Mouse (Mus musculus): Measurements from ENCODE around the gene Pheta2.
"Not testable (repeated sequence)": the region's sequence is repeated elsewhere in the genome, so short reads cannot be mapped to it uniquely, and the experiment has no call there.

Gene Pheta2

GRCm38 (mm10) chr15:82368146-82368545 is 29.4 kb downstream of the Pheta2 start:
- no peak for DNase-seq (ENCODE audit: extremely low spot score, low read depth, low spot score)

GRCm38 (mm10) chr15:82368851-82369250 is 30.1 kb downstream of the Pheta2 start:
- no peak for DNase-seq (ENCODE audit: extremely low spot score, low read depth, low spot score)

DNA sequence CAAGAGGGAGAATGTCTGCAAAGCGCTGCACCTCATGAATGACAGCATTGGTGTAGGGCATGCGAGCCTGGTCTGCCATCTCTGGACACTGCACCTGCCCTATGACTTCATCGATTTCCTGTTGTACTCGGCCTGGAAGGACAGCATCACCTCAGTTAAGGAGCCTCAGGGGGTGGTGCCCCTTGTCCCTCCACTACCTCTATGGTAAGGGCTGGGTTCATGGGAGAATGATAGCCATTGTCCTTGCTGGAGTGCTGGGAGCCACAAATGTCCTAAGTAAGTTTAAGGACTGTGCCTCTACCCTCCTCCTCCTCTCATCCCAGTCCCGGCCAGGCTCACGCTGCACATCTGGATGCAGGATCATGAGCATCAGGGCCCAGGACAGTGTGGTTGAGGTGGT is 33.7 kb downstream of the Pheta2 start:
- no peak for DNase-seq (ENCODE audit: extremely low spot score, low read depth, low spot score)

GRCm38 (mm10) chr15:82372991-82373390 is 34.2 kb downstream of the Pheta2 start:
- no peak for DNase-seq (ENCODE audit: extremely low spot score, low read depth, low spot score)

GRCm38 (mm10) chr15:82374437-82374836 is 35.7 kb downstream of the Pheta2 start:
- no peak for DNase-seq (ENCODE audit: extremely low spot score, low read depth, low spot score)

DNA sequence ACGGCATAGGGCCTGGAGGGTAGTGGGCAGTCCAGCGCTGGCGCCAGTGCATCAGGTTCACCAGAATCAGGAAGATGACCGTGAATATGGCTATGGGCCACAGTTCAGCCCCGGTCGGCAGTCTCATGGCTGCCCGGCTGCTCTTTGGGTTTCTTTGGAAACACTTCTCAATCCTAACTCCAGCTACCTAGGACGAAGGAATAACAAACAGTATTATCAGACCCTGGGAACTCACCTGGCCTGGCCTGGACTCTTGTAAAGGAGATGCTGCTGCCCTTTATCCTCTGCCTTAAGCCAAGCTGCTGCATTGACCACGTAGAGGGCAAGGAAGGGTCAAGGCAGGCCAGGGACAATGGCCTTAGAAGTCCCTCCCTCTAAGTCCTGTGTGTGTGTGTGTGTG is 37.1 kb downstream of the Pheta2 start:
- DNase-seq (ENCODE audit: extremely low spot score, low read depth, low spot score), result no peak

DNA sequence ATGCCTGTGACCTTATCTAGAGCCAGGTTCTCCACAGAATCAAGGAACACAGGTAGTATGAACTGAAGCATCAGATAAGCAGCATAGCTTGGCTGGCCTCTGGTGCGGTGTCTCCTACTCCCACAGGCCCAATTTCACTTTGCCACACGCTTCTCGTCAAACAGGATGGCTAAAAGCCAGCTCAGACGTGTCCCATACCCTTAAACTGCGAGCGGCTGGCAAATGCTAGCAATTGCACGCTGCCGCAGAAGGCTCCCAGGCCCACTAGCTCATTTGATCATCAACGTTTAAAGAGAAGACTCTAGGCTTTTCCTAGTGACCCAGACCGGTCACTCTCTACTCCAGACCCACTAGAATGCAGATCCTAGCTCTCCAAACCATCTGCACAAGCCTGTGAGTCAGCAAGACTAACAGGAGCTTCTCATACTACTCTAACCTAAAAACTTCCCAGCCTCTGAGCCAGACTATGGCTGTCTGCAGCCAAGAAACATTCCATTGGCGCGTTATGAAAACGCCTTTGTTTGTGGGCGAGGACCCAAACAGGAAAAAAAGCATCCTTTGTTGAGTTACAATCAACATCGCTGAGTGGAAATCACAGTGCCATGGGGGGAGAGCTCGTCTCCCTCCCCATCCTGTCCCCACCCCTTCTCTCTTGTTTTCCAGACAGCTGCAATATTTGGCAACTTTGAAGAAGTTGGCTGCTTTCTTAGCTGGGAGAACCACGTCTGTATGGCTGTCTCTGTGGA is 37.8 kb downstream of the Pheta2 start:
- DNase-seq (ENCODE audit: extremely low spot score, low read depth, low spot score), result no peak

GRCm38 (mm10) chr15:82377701-82378100 is 39.0 kb downstream of the Pheta2 start:
- no peak for DNase-seq (ENCODE audit: extremely low spot score, low read depth, low spot score)

DNA sequence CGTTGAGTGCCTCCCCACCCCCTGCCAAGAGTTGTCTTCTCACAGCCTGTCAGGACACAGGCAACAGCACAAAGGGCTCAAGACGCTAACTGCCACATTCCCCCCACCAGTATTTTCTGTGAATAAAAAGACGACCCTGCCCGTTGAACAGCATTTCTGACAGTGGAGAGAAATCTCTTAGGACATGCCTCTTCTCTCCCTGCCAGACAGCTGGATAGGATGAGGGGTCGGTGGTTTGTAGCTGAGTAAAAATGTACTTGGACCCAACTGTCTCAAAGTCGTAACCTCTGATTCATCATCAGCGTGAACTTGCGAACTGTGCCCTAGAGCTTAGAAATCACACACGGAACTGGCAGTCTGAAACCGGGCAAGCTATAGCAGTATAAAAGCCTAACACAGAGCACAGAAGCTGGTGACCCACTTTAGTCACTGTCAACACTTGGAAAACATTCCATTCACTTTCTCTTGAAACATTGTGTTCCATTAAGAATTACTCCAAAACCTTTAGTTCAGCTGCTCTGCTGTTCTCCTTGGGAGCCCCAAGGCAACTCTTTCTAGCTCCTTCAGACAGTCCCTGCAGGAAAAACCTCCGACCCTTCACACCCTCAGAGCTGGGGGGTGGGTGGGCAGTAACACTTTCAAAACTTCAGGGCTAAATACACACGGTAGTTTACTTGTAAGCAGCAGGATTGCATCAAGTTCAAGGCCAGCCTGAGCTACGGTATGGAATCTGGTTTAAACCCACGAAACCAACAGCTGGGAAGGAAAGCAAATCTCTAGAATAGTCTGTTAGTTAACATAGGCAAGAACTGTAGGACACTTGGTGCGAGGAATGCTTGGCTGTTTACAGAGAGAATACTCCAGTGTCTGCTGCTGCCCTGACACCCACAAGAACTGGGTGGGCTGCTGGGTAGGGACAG is 39.8 kb downstream of the Pheta2 start:
- DNase-seq (ENCODE audit: extremely low spot score, low read depth, low spot score), result no peak

DNA sequence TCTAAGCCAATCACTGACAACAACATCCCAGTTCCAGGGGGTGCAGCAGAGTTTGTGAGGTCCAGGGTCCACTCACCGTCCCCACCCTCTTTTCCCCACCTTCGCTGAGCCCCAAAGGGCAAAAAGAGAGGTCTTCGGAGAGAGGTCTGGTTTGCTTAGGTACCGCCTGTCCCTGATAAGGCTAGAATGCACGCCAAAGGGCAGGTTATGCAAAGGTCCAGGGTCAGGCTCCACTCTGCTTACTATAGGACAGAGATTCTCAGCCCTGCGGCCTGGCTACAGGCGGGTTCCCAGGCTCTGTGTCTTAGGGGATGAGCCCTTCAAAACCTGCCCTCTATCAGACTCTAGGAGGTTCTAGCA is 40.7 kb downstream of the Pheta2 start:
- DNase-seq (ENCODE audit: extremely low spot score, low read depth, low spot score), result no peak

GRCm38 (mm10) chr15:82379871-82380713 is 41.4 kb downstream of the Pheta2 start, which contains the start of gene Cyp2d22:
TSS of gene Cyp2d22 (minus strand) at chr15:82380260.
- DNase-seq (ENCODE audit: extremely low spot score, low read depth, low spot score), result no peak

GRCm38 (mm10) chr15:82380714-82381062 is 41.9 kb downstream of the Pheta2 start:
- DNase-seq (ENCODE audit: extremely low spot score, low read depth, low spot score), result no peak

DNA sequence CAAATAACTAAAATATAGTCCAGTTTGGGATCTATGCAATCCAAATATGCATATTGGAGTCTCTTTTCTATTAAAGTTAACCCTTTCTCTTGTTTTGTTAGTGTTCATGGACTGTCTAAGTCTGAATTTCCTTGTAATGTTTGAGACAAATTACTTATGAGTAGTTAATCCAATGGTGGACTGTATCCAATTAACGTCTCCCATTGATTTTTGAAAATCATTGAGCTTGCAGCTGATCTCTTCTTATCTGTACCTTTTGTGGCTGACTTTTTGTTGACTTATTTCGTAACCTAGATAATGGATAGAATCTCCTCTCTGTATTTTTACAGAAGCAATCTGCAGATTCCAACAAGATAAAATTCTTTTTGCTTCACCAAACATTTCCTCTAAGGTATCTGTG is 43.7 kb downstream of the Pheta2 start:
- DNase-seq (ENCODE audit: extremely low spot score, low read depth, low spot score), result no peak

DNA sequence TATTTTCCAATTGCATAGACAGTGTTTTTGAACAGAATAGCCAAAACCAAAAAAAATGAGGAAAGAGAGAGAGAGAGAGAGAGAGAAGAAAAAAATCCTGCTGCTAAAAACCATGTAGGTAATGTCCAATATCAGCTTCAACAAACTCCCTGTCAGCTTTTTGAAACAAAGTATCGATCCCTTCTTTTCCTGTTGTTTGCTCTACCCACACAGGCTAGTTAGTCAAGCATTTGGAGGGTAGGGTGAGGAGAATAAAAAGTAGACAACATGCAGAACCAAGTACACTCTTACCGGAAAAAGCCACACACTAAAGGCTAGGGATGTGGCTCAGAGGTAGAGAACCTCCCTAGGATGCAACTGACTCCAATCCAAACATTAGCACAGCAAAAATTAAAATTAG is 47.0 kb downstream of the Pheta2 start:
- DNase-seq (ENCODE audit: extremely low spot score, low read depth, low spot score), result no peak

- not testable (repeated sequence) for DNase-seq (ENCODE audit: extremely low spot score, low read depth, low spot score)
These were observed 51.2 kb downstream of the Pheta2 start for GRCm38 (mm10) chr15:82389916-82390315.

DNA sequence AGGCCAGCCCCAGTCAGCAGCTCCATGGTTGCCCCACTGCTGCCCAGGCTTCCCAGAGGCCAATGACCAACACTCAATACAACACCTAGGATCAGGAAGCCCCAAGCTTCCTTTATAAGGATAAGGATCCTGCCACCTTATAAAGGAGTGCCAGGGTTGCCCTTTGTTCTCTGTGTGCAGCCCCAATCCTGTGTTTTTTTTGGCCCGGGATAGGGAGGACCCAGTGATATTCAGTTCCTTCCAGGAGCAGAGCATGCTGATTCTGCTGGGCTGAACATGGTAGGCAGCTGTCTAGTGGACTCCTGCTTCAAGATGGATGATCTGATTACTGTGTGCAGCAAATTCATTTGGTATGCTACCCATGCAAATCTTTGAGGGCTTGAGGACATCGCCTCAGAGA is 55.2 kb downstream of the Pheta2 start, which contains the start of gene Cyp2d11:
Gene Cyp2d11 (minus strand): TSS at position 101 of the 400 bp plus-strand sequence.
- DNase-seq (ENCODE audit: extremely low spot score, low read depth, low spot score), result not testable (repeated sequence)

Data from hindlimb bud, embryonic 11.5 days (tissue).